Mouse (Mus musculus) kidney, postnatal 0 days (tissue): ENCODE measurements around the gene 1500009L16Rik. TPM values are rescaled to one million over a fixed set of nuclear protein-coding genes. Genes with fewer than 3 reads are reported as not detected.
A peak's percentile ranks its signal among the peaks of the same experiment; 100 is the strongest.

Experiments
- ATAC-seq: fragments of 200-750 bp; cut with Nextera tagmentation; replicated peaks from 2 replicates; pipeline ENCODE4 v1.8.0; 2017; ENCODE audit warnings: low read depth, moderate number of reproducible peaks, moderate TSS enrichment, moderate library complexity; ENCODE audit not compliant: low FRiP score
- DNase-seq: peaks from one replicate; pipeline ENCODE4 v3.0.0-alpha.2; 2016; ENCODE audit warnings: low spot score
- H3K27ac ChIP-seq: fragments of 300-500 bp; sonication (generic); 2 replicates; pipeline ENCODE4 v1.5.1; 2014; ENCODE audit warnings: mild to moderate bottlenecking
- H3K27me3 ChIP-seq: fragments of 300-500 bp; sonication (generic); 2 replicates; pipeline ENCODE4 v1.6.1; 2014; ENCODE audit warnings: low read length, mixed read lengths; ENCODE audit not compliant: insufficient read depth
- H3K36me3 ChIP-seq: fragments of 300-500 bp; sonication (generic); 2 replicates; pipeline ENCODE4 v1.6.1; 2014; ENCODE audit warnings: low read length, mixed read lengths; ENCODE audit not compliant: insufficient read depth
- H3K4me1 ChIP-seq: fragments of 300-500 bp; sonication (generic); replicated peaks from 2 replicates; pipeline ENCODE4 v1.6.1; 2014; ENCODE audit warnings: antibody characterized with exemption, low read length, mixed read lengths; ENCODE audit not compliant: insufficient read depth
- H3K4me2 ChIP-seq: fragments of 300-500 bp; sonication (generic); 2 replicates; pipeline ENCODE4 v1.6.1; 2014; ENCODE audit warnings: mild to moderate bottlenecking, low read length, moderate library complexity, mixed read lengths
- H3K4me3 ChIP-seq: fragments of 300-500 bp; sonication (generic); replicated peaks from 2 replicates; pipeline ENCODE4 v1.5.1; 2014; ENCODE audit warnings: low read depth, low read length
- H3K9ac ChIP-seq: fragments of 300-500 bp; sonication (generic); 2 replicates; pipeline ENCODE4 v1.6.1; 2014; ENCODE audit warnings: low read depth, low read length
- H3K9me3 ChIP-seq: fragments of 300-500 bp; sonication (generic); replicated peaks from 2 replicates; pipeline ENCODE4 v1.6.1; 2016; ENCODE audit warnings: low read length, inconsistent platforms, mixed read lengths
- CTCF ChIP-seq: IDR thresholded peaks from 2 replicates; pipeline ENCODE4 v1.5.1; 2016; ENCODE audit warnings: antibody characterized with exemption, low read depth, mild to moderate bottlenecking, moderate library complexity
- WGBS: fragments of 180-500 bp; shearing (Covaris S2); extraction: QIAGEN DNeasy Blood & Tissue Kit; methylation state at CpG from one replicate; pipeline ENCODE4 v1.1.7; 2014; 5-methylcytosine and 5-hydroxymethylcytosine counted together
- polyA plus RNA-seq: library from polyadenylated mRNA; unstranded; fragments of >200 nt; fragmentation: Nextera tagmentation; extraction: Ambion mirVana; gene quantifications from 2 replicates; pipeline ENCODE4 v1.2.1, GENCODE M21; 2015

1500009L16Rik gene
- polyA plus RNA-seq, 1 experiment from 2014 or later = 32.7 TPM

DNA sequence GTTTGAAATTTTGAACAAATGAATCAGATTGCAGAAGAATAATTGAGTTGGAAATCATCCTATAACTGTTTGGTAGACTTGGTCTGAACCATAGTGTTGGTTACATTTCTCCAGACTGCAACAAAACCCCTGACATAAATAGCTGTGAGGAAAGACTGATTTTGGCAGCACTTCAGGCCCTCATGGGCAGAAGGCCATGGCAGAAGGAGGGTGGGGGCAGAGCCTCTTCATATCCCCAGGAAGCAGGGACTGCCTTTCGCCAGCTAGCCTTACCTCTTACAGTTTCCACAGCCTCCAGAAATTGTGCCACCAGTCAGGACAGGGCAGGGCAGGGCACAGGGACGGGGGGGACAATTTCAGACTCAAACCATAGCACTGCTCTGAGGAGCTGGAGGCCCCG is 22.0 kb downstream of the 1500009L16Rik start:
- no peaks in the 10 kb centered on the region for H3K36me3 ChIP-seq
- peaks cover 4% of the 10 kb centered on the region for H3K9me3 ChIP-seq
- H3K4me1 ChIP-seq = no peaks in the 10 kb centered on the region
- no peak overlapping the region for H3K4me3 ChIP-seq
- H3K27me3 ChIP-seq = no peaks in the 10 kb centered on the region
- no peak overlapping the region for H3K9ac ChIP-seq
- no peak overlapping the region for H3K27ac ChIP-seq
- no peak for TF ChIP-seq CTCF
- DNase-seq (no peak), ATAC-seq (no peak)
- no peak overlapping the region for H3K4me2 ChIP-seq
- WGBS = 90% methylated on average over 3 of the region's 3 CpGs

DNA sequence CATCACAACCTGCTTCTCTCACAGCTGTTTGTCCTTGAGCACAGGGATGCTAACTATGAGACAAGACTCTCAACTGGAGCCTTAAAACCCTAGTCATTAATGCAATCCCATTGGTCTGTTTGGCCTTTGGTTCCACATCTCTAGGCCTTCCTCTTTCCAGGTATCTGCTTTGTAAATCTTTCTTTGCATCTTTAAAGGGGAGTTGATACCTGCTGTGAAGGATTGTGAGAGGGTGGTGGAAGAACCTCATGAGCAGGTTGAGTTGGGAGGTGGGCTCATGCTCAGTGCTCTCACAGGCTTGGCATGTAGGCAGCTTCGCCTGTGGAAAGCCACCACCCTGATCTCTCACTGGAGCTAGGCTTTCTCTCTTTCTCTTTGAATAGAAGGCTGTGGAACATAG is 30.4 kb downstream of the 1500009L16Rik start:
- Histone ChIP-seq H3K27ac (no peak overlapping the region), H3K9me3 (no peaks in the 10 kb centered on the region), H3K9ac (no peak overlapping the region), H3K4me3 (no peak overlapping the region), H3K27me3 (no peaks in the 10 kb centered on the region), H3K4me2 (no peak overlapping the region), H3K4me1 (0 out of 2 replicates have a peak, but pooled peaks cover 10% of the 10 kb centered on the region), H3K36me3 (no peaks in the 10 kb centered on the region)
- 95% methylated on average over 1 of the region's 1 CpGs for WGBS
- TF ChIP-seq CTCF = no peak
- ATAC-seq = no peak
- DNase-seq = no peak

DNA sequence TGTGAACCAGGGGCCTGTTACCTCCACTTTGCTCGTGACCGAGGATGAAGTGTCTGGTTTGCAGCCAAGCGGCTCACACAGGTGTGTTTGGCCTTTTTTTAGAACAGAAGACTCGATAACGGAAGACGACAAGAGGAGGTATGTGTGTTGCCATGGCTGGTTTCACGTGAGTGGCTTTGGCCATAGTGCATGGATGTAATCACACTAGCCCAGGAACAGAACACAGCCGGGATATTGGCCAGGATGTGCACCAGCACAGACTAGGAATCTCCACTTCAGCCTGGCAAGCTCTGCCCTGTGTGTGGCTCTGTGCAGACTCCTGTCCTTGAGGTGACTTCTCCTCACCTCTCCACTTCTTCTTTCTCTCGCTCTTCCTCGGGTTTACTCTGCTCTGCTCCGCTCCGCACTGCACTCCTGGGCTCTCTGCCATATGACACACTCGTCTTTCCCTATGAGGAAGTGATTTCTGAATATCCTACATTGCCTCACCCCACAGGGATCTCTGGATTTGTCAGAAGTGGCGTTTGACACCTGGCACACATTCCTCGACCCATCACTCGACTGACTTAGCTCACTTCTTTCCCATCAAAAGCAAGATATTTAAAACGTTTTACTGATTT is 34.8 kb downstream of the 1500009L16Rik start:
- Histone ChIP-seq H3K27ac (no peak overlapping the region), H3K4me1 (0 out of 2 replicates have a peak, but pooled peaks cover 10% of the 10 kb centered on the region), H3K9me3 (no peaks in the 10 kb centered on the region), H3K36me3 (no peaks in the 10 kb centered on the region; the same call in 1 of the 2 replicates), H3K27me3 (no peaks in the 10 kb centered on the region), H3K9ac (no peak overlapping the region), H3K4me3 (no peak overlapping the region), H3K4me2 (no peak overlapping the region)
- TF ChIP-seq CTCF = no peak
- no peak for DNase-seq
- 46% methylated on average over 17 of the region's 17 CpGs for WGBS
- ATAC-seq = no peak

DNA sequence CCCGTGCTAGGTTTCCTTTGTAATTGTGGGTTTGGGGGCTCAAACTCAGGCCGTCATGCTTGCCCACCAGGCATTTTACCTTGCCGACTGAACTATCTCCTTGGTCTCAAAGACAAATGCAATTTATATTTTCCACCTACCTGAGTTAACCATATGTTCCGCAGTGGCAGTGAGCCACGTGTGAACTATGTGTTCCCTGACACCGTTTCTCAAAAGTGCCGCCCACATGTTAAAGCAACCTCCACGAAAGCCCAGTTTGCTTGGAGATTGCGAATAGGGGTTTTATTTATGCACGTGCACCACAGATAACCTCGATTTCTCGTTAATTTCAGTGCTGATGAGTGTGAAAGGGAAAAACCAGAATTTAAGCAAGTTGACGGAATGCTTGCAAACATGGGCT is 36.1 kb downstream of the 1500009L16Rik start:
- Histone ChIP-seq H3K36me3 (no peaks in the 10 kb centered on the region; the same call in 1 of the 2 replicates), H3K27ac (no peak overlapping the region), H3K4me3 (no peak overlapping the region), H3K4me2 (no peak overlapping the region), H3K4me1 (0 out of 2 replicates have a peak, but pooled peaks cover 10% of the 10 kb centered on the region), H3K9ac (no peak overlapping the region), H3K9me3 (no peaks in the 10 kb centered on the region), H3K27me3 (no peaks in the 10 kb centered on the region)
- DNase-seq = no peak
- WGBS = 69% methylated on average over 13 of the region's 13 CpGs
- TF ChIP-seq CTCF = no peak
- no peak for ATAC-seq

DNA sequence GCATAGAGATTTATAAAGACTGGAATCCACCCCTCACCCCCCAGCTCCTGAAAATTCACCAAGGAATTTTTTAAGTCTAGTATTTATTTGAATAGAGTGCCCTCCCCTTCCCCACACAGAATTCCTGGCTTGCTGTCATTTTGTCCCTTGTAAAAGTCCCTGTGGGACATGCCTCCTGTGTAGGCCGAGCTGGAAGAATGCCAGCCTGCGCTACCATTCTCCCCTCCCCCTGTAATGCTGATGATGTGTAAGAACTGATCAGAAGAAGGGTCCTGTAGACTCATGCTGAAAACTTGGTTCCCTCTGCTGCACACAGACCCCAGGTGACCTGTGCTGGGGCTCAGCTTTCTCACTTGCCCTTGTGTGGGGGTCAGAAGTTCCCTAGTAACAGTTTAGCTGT is 37.9 kb downstream of the 1500009L16Rik start:
- TF ChIP-seq CTCF = no peak
- 35% methylated on average over 2 of the region's 2 CpGs for WGBS
- no peak for ATAC-seq
- Histone ChIP-seq H3K4me3 (no peak overlapping the region), H3K9me3 (no peaks in the 10 kb centered on the region), H3K4me1 (0 out of 2 replicates have a peak, but pooled peaks cover 10% of the 10 kb centered on the region), H3K4me2 (no peak overlapping the region), H3K9ac (no peak overlapping the region), H3K27me3 (no peaks in the 10 kb centered on the region), H3K36me3 (no peaks in the 10 kb centered on the region; the same call in 1 of the 2 replicates), H3K27ac (no peak overlapping the region)
- DNase-seq = peak; percentile 64

DNA sequence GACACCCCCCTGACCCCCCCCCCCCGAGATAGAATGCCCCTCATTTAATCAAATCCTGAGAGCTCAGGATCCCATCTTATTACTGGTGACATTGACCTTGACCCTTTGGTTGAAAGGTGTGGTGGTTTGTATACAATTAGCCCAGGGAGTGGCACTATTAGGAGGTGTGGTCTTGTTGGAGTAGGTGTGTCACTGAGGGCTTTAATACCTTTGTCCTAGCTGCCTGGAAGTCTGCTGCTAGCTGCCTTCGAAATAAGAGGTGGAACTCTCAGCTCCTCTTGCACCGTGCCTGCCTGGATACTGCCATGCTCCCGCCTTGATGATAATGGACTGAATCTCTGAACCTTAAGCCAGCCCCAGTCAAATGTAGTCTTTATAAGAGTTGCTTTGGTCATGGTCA is 41.2 kb downstream of the 1500009L16Rik start:
- Histone ChIP-seq H3K4me3 (no peak overlapping the region), H3K27me3 (no peaks in the 10 kb centered on the region), H3K9ac (no peak overlapping the region), H3K4me2 (no peak overlapping the region), H3K9me3 (no peaks in the 10 kb centered on the region), H3K4me1 (no peaks in the 10 kb centered on the region), H3K27ac (no peak overlapping the region), H3K36me3 (no peaks in the 10 kb centered on the region; the same call in 1 of the 2 replicates)
- ATAC-seq (no peak), DNase-seq (no peak)
- TF ChIP-seq CTCF = no peak
- WGBS = 84% methylated on average over 4 of the region's 4 CpGs

DNA sequence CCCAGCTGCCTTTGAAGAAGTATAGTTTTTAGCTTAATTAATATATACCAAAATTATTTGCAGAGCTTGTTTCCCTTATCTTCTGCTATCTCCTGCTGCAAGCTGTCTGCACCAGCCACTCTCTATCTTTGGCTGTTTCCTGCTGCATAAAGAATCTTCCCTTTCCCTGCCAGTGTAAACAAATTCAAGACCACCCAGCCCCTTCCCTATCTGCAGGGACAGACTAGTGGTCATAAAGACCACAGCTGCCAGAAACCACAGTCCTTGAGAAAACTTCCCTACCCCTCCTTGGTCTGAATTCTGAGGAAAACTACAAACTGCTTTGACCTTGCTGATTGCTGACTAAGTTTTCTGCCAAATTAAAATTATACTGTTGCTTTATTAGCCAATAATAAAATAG is 44.2 kb downstream of the 1500009L16Rik start:
- no peak for TF ChIP-seq CTCF
- Histone ChIP-seq H3K4me3 (no peak overlapping the region), H3K9me3 (no peaks in the 10 kb centered on the region), H3K4me2 (no peak overlapping the region), H3K36me3 (no peaks in the 10 kb centered on the region; the same call in 1 of the 2 replicates), H3K9ac (no peak overlapping the region), H3K27ac (no peak overlapping the region), H3K4me1 (no peaks in the 10 kb centered on the region), H3K27me3 (no peaks in the 10 kb centered on the region)
- ATAC-seq (no peak), DNase-seq (peak; percentile 82)
